Mouse (Mus musculus): ENCODE measurements around the gene Mark3. TPM values are rescaled to one million over a fixed set of nuclear protein-coding genes. Genes with fewer than 3 reads are reported as not detected.

Gene Mark3
- polyA plus RNA-seq, 1 experiment = 42.1 TPM

DNA sequence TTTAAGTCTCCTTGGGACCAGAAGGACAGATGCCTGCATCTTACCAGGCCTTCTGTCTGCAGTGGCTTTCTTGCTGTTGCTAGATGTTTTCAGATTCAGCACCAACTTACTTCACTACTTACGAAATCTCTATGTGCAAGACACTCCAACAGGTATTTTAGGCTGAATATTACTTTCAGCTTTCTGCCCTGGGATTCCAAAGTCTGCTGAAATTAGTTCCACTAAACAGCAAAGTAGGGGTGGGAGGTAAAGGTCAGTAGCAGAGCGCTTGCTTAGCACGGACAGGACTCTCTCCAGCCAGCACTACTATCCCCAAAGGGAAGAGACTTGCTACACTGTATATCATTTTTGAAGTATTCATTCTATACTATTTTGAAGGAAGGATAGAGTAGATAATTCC, 29.5 kb downstream of the Mark3 start:
- Histone ChIP-seq H3ac (ENCODE audit: control insufficient read depth, insufficient read length) (no peak overlapping the region), H3K79me2 (ENCODE audit: control insufficient read depth, insufficient read depth) (peaks cover 8% of the 10 kb centered on the region), H3K4me3 (no peak overlapping the region), H3K4me2 (ENCODE audit: low read depth) (no peak overlapping the region), H3K27me3 (ENCODE audit: control insufficient read depth, insufficient read depth, insufficient read length) (no peaks in the 10 kb centered on the region), H3K36me3 (ENCODE audit: control insufficient read depth, insufficient read depth) (peaks cover 9% of the 10 kb centered on the region)
- no peak for TF ChIP-seq TCF3 (IDR thresholded peaks at IDR 0.05; ENCODE audit: insufficient read length, low read depth)
- TF ChIP-seq E2F4 (IDR thresholded peaks at IDR 0.05; ENCODE audit: insufficient read depth) = no peak
- no peak for TF ChIP-seq REST (IDR thresholded peaks at IDR 0.05; ENCODE audit: insufficient read depth, insufficient read length)
- no peak for TF ChIP-seq MYOG (IDR thresholded peaks at IDR 0.05; ENCODE audit: control insufficient read depth in 1 of 3, insufficient read depth in 1 of 3, insufficient read length in 2 of 3, low read depth in 2 of 3)
- no peak for TF ChIP-seq USF1 (IDR thresholded peaks at IDR 0.05; ENCODE audit: low read depth)
- TF ChIP-seq SRF (IDR thresholded peaks at IDR 0.05; ENCODE audit: control insufficient read depth, insufficient read length, low read depth) = no peak
- no peak for TF ChIP-seq POLR2AphosphoS2 (IDR thresholded peaks at IDR 0.05; ENCODE audit: insufficient read length, low read depth)
- no peak for TF ChIP-seq MYOD1 (IDR thresholded peaks at IDR 0.05; ENCODE audit: control insufficient read depth in 1 of 3, insufficient read length in 2 of 3, low read depth in 2 of 3)
- no peak for TF ChIP-seq TCF12 (IDR thresholded peaks at IDR 0.05; ENCODE audit: insufficient read depth, poor library complexity, severe bottlenecking)
- no peak for TF ChIP-seq CEBPB (IDR thresholded peaks at IDR 0.05; ENCODE audit: insufficient read depth, poor library complexity, severe bottlenecking)
- no peak for TF ChIP-seq MAX (IDR thresholded peaks at IDR 0.05; ENCODE audit: low read depth)
- no peak for TF ChIP-seq POLR2A (IDR thresholded peaks at IDR 0.05; ENCODE audit: insufficient read length, low read depth)

DNA sequence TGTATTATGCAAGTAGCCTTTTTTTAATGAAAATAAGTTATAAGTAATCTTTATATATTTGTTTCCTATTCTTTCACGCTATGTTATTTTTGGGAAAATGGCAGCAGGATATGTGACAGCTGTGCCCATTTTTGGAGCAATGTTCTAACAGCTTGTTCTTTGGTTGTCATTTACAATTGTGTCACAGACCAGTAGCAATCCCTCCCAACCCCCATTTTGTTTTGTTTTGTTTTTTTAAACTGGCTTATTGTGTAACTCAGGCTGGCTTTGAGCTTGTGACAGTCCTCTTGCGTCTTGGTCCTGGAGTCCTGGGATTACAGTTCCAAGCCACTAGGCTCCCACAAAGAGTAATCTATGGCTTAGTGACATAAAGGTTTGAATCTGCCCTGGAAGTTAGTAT, 31.3 kb downstream of the Mark3 start:
- Histone ChIP-seq H3K36me3 (ENCODE audit: control insufficient read depth, insufficient read depth) (peaks cover 4% of the 10 kb centered on the region), H3K4me2 (ENCODE audit: low read depth) (no peak overlapping the region), H3ac (ENCODE audit: control insufficient read depth, insufficient read length) (no peak overlapping the region), H3K79me2 (ENCODE audit: control insufficient read depth, insufficient read depth) (peaks cover 8% of the 10 kb centered on the region), H3K4me3 (no peak overlapping the region), H3K27me3 (ENCODE audit: control insufficient read depth, insufficient read depth, insufficient read length) (no peaks in the 10 kb centered on the region)
- TF ChIP-seq SRF (IDR thresholded peaks at IDR 0.05; ENCODE audit: control insufficient read depth, insufficient read length, low read depth) (no peak), E2F4 (IDR thresholded peaks at IDR 0.05; ENCODE audit: insufficient read depth) (no peak), MAX (IDR thresholded peaks at IDR 0.05; ENCODE audit: low read depth) (no peak), TCF3 (IDR thresholded peaks at IDR 0.05; ENCODE audit: insufficient read length, low read depth) (no peak), MYOD1 (IDR thresholded peaks at IDR 0.05; ENCODE audit: control insufficient read depth in 1 of 3, insufficient read length in 2 of 3, low read depth in 2 of 3) (no peak), USF1 (IDR thresholded peaks at IDR 0.05; ENCODE audit: low read depth) (no peak), POLR2A (IDR thresholded peaks at IDR 0.05; ENCODE audit: insufficient read length, low read depth) (no peak), MYOG (IDR thresholded peaks at IDR 0.05; ENCODE audit: control insufficient read depth in 1 of 3, insufficient read depth in 1 of 3, insufficient read length in 2 of 3, low read depth in 2 of 3) (no peak), POLR2AphosphoS2 (IDR thresholded peaks at IDR 0.05; ENCODE audit: insufficient read length, low read depth) (no peak), CEBPB (IDR thresholded peaks at IDR 0.05; ENCODE audit: insufficient read depth, poor library complexity, severe bottlenecking) (no peak), TCF12 (IDR thresholded peaks at IDR 0.05; ENCODE audit: insufficient read depth, poor library complexity, severe bottlenecking) (no peak), REST (IDR thresholded peaks at IDR 0.05; ENCODE audit: insufficient read depth, insufficient read length) (no peak)

DNA sequence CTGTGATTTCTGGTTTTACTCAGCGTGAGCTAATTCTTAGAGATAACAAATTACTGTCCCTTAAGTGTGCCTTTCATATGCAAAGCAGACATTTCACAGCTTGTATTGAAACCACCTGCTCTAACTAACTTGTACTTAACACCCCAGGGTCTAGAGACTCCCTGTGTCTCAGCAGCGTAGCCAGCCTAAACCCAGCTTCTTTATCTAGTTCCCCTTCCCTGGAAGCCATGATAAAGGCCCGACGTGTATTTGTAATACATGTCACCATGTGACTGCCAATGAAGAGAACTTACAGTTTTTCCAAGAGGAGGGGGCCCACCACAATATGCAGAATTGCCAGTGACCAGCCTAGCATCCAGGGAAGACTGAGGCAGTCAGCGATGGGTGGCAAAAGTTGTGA, 33.7 kb downstream of the Mark3 start:
- H3ac ChIP-seq (ENCODE audit: control insufficient read depth, insufficient read length) = no peak overlapping the region
- H3K4me2 ChIP-seq (ENCODE audit: low read depth) = no peak overlapping the region
- no peak overlapping the region for H3K4me3 ChIP-seq
- H3K79me2 ChIP-seq (ENCODE audit: control insufficient read depth, insufficient read depth) = peaks cover 20% of the 10 kb centered on the region
- no peaks in the 10 kb centered on the region for H3K27me3 ChIP-seq (ENCODE audit: control insufficient read depth, insufficient read depth, insufficient read length)
- TF ChIP-seq USF1 (IDR thresholded peaks at IDR 0.05; ENCODE audit: low read depth) = no peak
- TF ChIP-seq POLR2A (IDR thresholded peaks at IDR 0.05; ENCODE audit: insufficient read length, low read depth) = no peak
- TF ChIP-seq REST (IDR thresholded peaks at IDR 0.05; ENCODE audit: insufficient read depth, insufficient read length) = no peak
- TF ChIP-seq CEBPB (IDR thresholded peaks at IDR 0.05; ENCODE audit: insufficient read depth, poor library complexity, severe bottlenecking) = no peak
- no peak for TF ChIP-seq E2F4 (IDR thresholded peaks at IDR 0.05; ENCODE audit: insufficient read depth)
- no peak for TF ChIP-seq TCF12 (IDR thresholded peaks at IDR 0.05; ENCODE audit: insufficient read depth, poor library complexity, severe bottlenecking)
- no peak for TF ChIP-seq SRF (IDR thresholded peaks at IDR 0.05; ENCODE audit: control insufficient read depth, insufficient read length, low read depth)
- TF ChIP-seq MYOG (IDR thresholded peaks at IDR 0.05; ENCODE audit: control insufficient read depth in 1 of 3, insufficient read depth in 1 of 3, insufficient read length in 2 of 3, low read depth in 2 of 3) = no peak
- no peak for TF ChIP-seq POLR2AphosphoS2 (IDR thresholded peaks at IDR 0.05; ENCODE audit: insufficient read length, low read depth)
- TF ChIP-seq MAX (IDR thresholded peaks at IDR 0.05; ENCODE audit: low read depth) = no peak
- no peak for TF ChIP-seq MYOD1 (IDR thresholded peaks at IDR 0.05; ENCODE audit: control insufficient read depth in 1 of 3, insufficient read length in 2 of 3, low read depth in 2 of 3)
- no peak for TF ChIP-seq TCF3 (IDR thresholded peaks at IDR 0.05; ENCODE audit: insufficient read length, low read depth)
- H3K36me3 ChIP-seq (ENCODE audit: control insufficient read depth, insufficient read depth) = peaks cover 4% of the 10 kb centered on the region

DNA sequence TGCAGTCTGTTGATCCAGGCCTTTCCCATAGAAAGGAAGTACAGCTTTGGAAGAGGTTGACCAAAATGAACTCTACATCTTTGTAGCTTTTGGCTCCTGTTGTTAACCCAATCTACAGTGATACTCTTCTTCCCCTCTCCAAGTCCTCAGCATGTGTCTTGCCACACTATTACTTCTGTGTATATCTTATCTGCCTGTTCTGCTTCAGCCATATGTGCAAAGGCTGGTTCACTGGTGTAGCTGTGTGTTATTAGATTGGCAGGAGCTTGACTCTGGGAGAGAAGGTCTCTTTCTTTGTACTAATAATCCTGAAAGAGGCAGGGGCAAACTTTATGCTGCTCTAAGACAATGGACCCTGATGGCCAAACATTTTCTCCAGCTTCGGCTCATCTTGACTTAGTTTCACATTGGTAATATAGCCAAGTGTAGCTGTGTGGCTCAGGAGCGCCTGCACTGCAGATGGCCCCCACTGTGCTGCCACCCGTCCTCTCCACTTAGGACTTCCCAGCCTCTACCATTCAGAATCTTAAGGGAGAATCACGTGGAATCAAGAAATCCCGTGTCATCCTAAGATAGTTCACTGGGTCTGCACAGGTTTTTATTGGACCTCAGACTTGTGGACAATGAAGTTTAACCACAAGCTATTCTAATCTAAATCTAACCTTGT, 40.3 kb downstream of the Mark3 start:
- H3K36me3 ChIP-seq (ENCODE audit: control insufficient read depth, insufficient read depth) = peaks cover 9% of the 10 kb centered on the region

More for the DNA sequence above, 40.3 kb downstream of the Mark3 start:
- Histone ChIP-seq H3K4me2 (ENCODE audit: low read depth) (no peak overlapping the region), H3K4me3 (no peak overlapping the region), H3ac (ENCODE audit: control insufficient read depth, insufficient read length) (no peak overlapping the region), H3K79me2 (ENCODE audit: control insufficient read depth, insufficient read depth) (peaks cover 14% of the 10 kb centered on the region), H3K27me3 (ENCODE audit: control insufficient read depth, insufficient read depth, insufficient read length) (no peaks in the 10 kb centered on the region)
- TF ChIP-seq POLR2AphosphoS2 (IDR thresholded peaks at IDR 0.05; ENCODE audit: insufficient read length, low read depth) (no peak), MYOG (IDR thresholded peaks at IDR 0.05; ENCODE audit: control insufficient read depth in 1 of 3, insufficient read depth in 1 of 3, insufficient read length in 2 of 3, low read depth in 2 of 3) (no peak), CEBPB (IDR thresholded peaks at IDR 0.05; ENCODE audit: insufficient read depth, poor library complexity, severe bottlenecking) (no peak), MYOD1 (IDR thresholded peaks at IDR 0.05; ENCODE audit: control insufficient read depth in 1 of 3, insufficient read length in 2 of 3, low read depth in 2 of 3) (no peak), MAX (IDR thresholded peaks at IDR 0.05; ENCODE audit: low read depth) (no peak), REST (IDR thresholded peaks at IDR 0.05; ENCODE audit: insufficient read depth, insufficient read length) (no peak), SRF (IDR thresholded peaks at IDR 0.05; ENCODE audit: control insufficient read depth, insufficient read length, low read depth) (no peak), USF1 (IDR thresholded peaks at IDR 0.05; ENCODE audit: low read depth) (no peak), POLR2A (IDR thresholded peaks at IDR 0.05; ENCODE audit: insufficient read length, low read depth) (no peak), TCF12 (IDR thresholded peaks at IDR 0.05; ENCODE audit: insufficient read depth, poor library complexity, severe bottlenecking) (no peak), E2F4 (IDR thresholded peaks at IDR 0.05; ENCODE audit: insufficient read depth) (no peak), TCF3 (IDR thresholded peaks at IDR 0.05; ENCODE audit: insufficient read length, low read depth) (no peak)

Measured in myocyte (in vitro differentiated cells).